Mouse (Mus musculus): ENCODE data around the gene Nup43.

The Nup43 gene

DNA sequence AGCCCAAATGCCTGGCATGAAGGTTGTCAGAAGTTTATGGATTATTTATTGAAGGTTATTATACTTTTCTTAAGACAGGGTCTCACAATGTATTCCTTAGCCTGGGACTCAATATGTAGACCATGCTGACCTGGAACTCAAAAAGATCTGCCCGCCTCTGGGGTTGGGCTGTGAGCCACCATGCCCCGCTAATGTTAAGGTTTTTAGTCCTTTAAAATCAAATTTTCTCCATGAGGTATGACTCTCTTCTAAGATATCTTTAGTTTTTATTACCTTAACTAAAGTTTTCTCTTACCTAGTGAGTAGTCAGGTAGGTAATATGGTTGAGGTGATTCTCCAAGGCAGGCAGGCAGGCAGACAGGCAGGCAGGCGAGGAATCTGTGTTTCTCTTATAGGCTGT is 14.9 kb downstream of the Nup43 start:
- DNase-seq (ENCODE audit: low spot score in 2 of 2), result no peak

- no peak for DNase-seq (ENCODE audit: low spot score in 2 of 2)
These were observed 19.6 kb downstream of the Nup43 start for GRCm38 (mm10) chr10:7686902-7687301.

- no peak for DNase-seq (ENCODE audit: low spot score in 2 of 2)
These were observed 28.0 kb downstream of the Nup43 start for GRCm38 (mm10) chr10:7695286-7695685.

DNA sequence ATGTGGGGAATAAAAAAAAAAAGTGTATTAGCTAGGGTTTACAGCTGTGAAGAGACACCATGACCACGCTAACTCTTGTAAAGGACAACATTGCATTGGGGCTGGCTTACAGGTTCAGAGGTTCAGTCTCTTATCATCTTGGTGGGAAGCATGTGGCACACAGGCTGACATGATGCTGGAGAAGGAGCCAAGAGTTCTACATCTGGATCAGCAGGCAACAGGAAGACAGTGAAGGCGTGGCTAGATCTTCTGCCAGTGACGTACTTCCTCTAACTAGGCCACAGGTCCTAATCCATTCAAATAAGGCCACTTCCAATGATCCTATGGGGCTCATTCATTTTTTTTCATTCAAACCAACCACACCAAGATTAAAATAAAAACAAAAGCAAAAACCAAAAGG is 32.8 kb downstream of the Nup43 start:
- peak in 1 of 2 experiments; percentile 32 for DNase-seq (ENCODE audit: low spot score in 2 of 2)

- peak in 1 of 2 experiments; percentile 49 for DNase-seq (ENCODE audit: low spot score in 2 of 2)
These were observed 35.3 kb downstream of the Nup43 start for GRCm38 (mm10) chr10:7702586-7702985.

DNA sequence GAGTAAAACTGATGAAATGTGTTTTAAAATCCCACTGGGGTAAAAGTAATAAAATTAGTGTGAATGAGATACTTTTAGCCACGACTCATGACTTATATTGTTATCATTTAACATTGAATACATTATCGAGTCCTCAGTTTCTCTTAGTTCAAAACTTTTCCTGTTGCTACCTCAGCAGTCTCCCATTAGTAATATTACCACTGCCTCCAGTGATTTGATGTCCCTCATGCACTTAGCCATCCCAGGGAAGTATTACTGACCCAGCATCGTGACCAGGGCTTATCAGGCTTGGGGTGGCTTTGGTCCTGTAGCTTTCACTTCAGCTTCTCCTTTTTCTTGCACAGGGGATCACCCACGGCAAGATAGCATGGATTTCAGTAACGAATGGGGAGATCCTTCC is 42.8 kb downstream of the Nup43 start:
- peak in 1 of 2 experiments; percentile 36 for DNase-seq (ENCODE audit: low spot score in 2 of 2)

DNA sequence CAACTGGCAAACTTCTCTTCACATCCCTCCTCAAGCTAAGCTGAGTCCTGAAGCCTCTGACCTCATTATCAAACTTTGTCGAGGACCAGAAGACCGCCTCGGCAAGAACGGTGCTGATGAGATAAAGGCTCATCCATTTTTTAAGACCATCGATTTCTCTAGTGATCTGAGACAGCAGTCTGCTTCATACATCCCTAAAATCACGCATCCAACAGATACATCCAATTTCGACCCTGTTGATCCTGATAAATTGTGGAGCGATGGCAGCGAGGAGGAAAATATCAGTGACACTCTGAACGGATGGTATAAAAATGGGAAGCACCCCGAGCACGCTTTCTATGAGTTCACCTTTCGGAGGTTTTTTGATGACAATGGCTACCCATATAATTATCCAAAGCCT is 45.2 kb downstream of the Nup43 start:
- no peak for DNase-seq (ENCODE audit: low spot score in 2 of 2)

GRCm38 (mm10) chr10:7715056-7715455 is 47.8 kb downstream of the Nup43 start:
- peak in 1 of 2 experiments; percentile 45 for DNase-seq (ENCODE audit: low spot score in 2 of 2)

GRCm38 (mm10) chr10:7725751-7726500 is 58.6 kb downstream of the Nup43 start, which contains the start of gene Katna1:
Gene Katna1, plus strand, starts transcription at chr10:7726000.
- DNase-seq (ENCODE audit: low spot score in 2 of 2), result peak; percentile 95 to 98

DNA sequence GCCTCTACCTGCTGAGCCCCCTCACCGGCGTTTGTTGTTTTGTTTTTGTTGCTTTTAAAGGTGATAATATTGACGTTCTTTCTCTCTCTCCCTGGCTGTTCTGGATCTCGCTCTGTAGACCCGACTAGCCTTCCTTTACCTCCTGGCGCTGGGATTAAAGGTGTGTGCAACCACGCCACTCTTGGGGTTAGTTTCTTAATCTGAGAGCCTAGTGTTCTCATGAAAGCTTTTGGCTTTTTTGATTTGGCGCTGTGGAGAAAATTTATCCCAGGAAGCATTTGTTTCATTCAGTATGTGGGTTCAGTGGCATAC is 59.2 kb downstream of the Nup43 start:
- DNase-seq (ENCODE audit: low spot score in 2 of 2), result peak in 1 of 2 experiments; percentile 55

DNA sequence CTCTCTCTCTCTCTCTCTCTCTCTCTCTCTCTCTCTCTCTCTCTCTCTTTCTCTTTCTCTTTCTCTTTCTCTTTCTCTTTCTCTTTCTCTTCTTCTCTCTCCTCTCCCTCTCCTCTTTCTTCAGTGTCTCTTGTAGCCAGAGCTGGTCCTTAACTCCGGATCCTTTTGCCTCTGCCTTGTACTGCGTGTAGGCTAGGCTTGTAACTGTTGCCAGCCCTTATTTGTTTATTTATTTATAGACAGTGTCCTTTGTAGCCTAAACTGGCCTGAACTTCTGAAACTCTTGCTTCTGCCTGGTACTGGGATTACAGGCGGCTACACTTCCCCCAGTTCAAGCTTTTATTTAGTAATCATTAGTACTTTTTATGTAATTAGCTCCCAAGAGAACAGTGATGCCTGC is 59.7 kb downstream of the Nup43 start:
- DNase-seq (ENCODE audit: low spot score in 2 of 2), result peak in 1 of 2 experiments; percentile 24

Measured in spleen, postnatal 4 days (tissue).